Mouse (Mus musculus): ENCODE measurements around the gene Chad.
A peak's percentile ranks its signal among the peaks of the same experiment; 100 is the strongest.

Gene Chad

DNA sequence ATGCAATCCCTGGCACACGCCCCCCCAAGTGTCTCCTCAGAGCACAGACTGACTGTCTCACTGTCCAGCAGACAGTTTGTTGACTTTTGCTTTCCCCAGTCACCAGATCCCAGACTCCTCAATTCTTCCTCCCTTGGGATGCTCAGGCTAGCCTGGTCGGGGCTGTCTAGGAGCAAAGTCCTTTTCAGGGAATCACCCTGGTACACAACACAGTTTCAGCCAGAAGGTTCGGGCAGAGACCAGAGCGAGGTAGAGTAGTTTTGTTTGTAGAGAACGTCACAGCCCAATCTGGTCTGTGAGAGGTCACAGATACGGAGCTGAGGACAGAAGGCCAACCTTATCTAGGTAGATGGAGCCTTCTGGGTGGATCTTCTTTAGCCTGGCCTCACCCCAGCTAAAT is 1.7 kb downstream of the Chad start:
- no peak for DNase-seq (ENCODE audit: low spot score in 2 of 2)

DNA sequence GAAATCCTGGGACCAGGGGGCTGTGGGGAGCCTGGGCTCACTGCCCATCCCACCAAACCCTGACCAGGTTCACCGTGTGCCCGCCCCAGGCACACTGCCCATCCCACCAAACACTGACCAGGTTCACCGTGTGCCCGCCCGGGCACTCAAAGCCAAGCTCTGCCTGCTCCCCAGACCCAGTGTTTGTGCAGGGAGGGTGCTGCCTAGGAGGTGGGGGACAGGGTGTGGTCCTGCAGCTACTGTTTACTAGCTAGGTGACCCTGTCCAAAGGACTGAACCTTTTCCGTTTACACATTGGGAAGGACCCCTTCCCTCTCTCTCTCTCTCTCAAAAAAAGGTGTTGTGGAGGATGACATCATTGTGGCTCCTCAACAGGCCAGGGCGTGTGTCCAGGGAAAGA is 2.5 kb downstream of the Chad start:
- no peak for DNase-seq (ENCODE audit: low spot score in 2 of 2)

DNA sequence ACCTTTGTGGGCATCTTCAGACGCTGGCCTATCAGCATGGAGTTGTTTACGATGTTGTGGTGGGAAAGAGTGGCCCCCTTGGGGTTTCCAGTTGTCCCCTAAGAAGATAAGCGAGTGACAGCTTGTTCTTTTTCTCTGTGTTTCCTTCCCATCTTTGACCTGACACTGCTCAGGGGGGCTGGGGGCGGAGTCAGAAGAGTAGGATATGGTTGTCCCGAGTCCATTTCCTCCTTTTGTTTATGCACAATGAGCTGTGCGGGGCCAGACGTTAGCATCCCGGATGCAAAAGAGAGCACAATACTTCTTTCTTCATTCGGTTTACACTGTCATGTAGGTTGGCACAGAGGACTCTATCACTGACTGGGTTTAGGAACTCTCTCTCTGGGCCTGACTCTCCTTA is 5.8 kb downstream of the Chad start:
- DNase-seq (ENCODE audit: low spot score in 2 of 2) = no peak

DNA sequence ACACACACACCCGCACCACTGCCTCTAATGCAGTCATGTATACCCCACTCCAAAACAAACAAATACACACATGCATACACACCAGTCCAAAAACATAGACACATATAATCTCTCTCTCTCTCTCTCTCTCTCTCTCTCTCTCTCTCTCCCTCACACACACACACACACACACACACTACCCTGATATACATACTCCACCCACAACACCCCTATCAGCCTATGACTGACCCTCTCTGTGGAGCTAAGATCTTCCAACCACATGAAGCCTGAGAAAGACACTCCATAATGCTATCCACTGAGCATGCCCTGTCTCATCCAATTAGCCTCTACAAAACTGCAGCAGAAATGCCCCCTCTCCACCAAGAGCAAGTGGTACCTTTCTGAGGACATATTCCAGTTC is 7.0 kb downstream of the Chad start:
- DNase-seq (ENCODE audit: low spot score in 2 of 2) = no peak

DNA sequence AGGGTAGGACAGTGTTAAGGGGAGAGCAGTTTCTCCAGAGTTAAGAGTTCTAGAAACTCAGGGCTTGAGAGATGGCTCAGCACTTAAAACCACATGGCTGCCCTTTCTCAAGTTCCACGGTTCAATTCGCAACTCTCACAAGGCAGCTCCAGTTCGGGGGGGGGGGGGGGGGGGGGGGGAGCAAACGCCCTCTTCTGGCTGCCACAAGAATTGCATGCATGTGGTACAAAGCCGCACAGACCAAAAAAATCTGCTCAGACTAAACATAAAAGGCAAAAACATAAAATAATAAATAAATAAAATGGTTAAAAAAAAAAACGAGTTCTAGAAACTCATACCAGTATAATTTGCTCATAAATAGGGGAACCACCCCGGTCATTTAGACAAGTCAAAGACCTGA is 9.7 kb downstream of the Chad start:
- DNase-seq (ENCODE audit: low spot score in 2 of 2) = no peak

DNA sequence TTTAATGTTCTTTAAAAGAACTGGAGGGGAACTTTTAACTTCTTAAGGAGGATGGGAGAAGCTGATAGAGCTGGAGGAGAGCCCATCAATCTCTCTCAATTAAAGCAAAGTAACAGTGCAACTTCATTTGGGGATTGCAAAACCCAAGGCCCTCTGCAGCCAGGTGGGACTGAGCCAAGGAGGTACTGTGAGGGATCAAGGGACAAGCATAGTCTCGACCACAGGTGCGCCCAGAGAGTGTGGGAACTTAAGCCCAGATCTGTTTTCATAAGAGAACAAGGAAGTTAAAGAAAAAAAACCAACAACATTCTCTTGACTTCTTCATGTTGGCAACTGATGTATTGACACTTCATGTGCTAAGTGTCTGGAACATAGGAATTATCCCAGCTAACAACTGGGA is 10.2 kb downstream of the Chad start:
- DNase-seq (ENCODE audit: low spot score in 2 of 2) = no peak

DNA sequence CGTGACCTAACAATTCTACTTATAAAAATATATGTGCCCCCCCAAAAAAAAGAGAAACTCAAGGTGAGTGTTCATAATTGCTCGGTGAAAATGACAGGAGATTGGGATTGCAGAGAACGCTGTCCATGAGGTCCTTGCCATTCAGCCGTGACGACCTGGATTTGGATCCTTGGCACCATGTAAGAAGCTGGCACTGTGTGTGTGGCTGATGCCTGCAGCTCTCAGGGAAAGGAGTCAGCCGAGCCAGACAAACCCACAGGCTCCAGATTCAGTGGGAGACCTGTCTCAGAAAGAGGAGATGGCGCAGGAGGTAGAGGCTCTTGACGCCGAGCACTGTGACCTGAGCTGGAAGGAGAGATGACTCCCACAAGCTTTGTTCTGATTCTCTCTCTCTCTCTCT is 11.5 kb downstream of the Chad start:
- no peak for DNase-seq (ENCODE audit: low spot score in 2 of 2)

DNA sequence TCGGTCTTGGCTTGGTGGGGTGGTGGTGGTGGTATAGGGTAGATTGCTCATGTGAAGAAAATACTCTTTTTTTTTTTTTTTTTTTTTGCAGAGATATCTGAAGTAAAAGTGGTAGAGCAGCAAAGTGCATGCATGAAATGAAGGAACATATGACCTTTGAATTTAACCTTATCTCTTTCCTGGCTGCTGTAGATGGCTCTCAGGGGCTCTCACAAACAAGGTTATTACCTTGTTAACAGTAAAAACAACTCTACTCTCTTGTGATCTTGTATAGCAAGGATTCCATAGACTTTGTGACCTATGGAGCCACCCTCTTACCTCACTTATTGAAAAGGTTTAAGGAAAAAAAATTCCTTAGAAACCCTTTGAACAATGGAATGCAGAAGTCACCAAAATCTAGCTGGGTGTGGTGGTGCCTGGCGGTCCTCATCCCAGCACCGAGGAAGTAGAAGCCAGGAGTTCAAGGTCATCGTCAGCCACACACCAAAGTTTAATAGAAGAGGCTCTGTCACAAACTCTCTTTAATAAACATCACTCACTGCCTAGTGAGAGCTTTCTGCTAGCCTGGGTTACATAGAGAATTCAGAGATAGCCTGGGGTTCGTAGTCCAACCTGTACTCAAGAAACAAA is 15.4 kb downstream of the Chad start:
- DNase-seq (ENCODE audit: low spot score in 2 of 2) = no peak

DNA sequence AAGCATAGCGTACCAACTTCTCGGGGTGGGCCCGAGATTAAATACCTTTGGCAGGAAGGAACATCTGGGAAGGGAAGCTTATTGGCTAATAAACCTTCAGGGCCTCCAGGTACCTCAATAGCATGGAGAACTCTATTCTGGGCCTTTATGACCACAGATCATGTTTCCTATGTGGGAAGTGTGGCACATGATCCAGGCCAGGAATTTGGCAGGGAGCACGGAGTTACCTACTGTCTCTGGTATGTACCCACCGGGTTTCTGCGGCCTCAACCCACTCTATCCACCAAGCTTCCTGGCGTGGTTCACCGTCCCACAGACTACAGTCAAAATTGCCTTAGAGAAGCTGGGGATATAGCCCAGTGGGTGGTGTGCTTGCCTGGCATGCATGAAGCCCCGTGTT is 20.2 kb downstream of the Chad start:
- no peak for DNase-seq (ENCODE audit: low spot score in 2 of 2)

DNA sequence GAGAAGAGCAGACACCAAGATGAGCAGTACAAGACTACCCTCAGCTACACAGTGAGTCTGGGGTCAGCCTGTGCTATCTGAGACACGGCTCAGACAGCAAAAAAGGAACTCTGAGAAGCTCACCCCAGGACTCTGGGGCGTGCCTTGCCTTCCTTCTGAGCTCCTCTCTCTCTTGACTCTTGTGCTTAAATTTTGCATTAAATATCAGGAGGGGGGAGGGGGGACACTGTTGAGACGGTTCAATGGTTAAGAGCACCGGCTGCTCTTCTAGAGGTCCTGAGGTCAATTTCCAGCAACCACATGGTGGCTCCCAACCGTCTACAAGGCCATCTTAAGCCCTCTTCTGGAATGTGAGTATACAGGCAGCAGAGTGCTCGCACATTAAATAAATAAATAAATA is 22.7 kb downstream of the Chad start:
- DNase-seq (ENCODE audit: low spot score in 2 of 2) = no peak

DNA sequence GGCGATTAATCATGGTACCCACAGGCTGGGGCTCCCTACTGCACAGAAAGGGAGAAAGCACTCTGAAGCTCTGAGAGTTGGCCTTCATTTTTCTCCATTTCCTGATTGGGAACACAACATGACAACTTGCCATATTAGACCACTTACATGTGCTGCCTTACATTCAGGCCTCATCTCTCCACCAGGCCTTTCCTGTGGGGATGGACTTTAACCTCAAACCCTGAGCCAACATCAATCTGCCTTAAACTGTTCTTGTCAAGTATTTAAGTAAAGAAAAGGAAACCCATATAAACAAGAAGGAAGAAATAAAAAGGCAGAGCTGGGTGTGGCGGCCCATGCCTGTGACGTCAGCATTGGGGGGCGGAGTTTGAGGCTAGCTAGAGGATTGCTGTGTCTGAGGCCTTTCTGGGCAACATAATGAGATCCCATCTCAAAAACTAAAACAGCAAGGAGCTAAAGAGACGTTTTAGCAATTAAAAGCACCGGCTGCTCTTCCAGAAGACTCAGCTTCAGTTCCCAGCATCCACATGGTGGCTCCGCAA is 31.5 kb downstream of the Chad start:
- DNase-seq (ENCODE audit: low spot score in 2 of 2) = no peak

DNA sequence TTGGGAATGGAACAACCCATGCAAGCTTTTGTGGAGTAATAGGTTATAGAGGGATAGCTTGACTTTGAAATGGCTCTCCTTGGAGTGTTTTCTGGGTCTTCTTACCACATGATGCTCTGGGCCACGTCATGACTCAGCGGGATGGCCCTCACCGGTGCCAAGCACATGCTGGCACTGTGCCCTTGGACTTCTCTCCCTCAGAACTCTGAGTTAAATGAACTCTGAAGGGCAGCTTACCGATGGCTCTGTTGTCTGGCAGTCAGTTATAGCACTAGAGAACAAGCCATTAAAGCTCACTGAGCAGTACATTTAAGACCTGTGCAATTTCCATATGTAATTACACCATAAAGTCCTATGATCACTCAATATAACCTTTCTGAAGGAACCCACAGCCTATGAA is 32.5 kb downstream of the Chad start:
- no peak for DNase-seq (ENCODE audit: low spot score in 2 of 2)

DNA sequence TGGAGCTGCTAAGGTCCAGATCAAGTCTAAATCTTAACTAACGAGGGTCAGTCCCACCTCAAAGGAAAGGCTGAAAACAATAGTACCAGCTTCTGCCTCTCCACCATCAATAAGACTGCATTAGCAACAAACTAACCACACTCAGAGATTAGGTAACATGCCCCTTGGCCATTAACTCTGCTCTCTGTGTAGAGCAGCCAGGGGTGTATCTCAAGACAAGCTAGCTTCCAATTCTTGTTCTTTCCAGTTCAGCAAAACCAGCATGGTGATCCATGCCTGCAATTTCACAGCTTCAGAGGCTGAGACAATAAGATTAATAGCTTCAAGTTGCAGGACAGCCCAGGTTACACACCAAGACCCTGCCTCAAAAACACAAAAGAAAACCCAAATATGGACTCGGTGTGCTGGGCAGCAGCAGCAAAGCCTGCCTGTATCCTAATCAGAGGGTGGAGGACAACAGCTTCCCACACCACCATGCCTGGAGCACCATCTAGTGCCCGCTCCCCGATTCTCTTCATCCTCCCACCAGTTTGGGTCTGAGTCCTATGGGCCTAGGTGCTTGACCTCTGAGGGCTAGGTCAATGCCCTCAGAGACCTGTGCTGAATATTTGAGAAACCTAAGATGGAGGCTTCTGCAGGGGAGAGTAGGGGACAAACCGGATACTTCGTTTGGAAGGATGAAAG is 33.7 kb downstream of the Chad start:
- no peak for DNase-seq (ENCODE audit: low spot score in 2 of 2)

DNA sequence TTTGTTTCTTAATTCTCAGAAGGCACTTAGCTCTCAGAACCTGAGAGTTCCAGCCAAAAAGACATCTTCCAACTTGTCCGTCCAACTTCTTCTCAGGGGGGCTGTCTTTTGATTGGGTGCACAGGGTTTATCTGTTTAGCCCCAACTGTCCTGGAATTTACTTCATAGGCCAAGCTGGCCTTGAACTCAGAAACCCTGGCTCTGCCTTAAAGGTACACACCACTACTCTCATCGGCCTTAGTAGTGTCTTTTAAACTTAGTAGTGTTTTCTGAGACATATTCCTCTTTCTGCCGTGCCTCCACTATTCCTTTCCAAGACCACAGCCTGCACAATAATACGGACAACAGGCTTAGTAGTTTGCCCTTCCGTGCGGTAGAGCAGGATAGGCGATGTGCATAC is 35.6 kb downstream of the Chad start:
- DNase-seq (ENCODE audit: low spot score in 2 of 2) = no peak

DNA sequence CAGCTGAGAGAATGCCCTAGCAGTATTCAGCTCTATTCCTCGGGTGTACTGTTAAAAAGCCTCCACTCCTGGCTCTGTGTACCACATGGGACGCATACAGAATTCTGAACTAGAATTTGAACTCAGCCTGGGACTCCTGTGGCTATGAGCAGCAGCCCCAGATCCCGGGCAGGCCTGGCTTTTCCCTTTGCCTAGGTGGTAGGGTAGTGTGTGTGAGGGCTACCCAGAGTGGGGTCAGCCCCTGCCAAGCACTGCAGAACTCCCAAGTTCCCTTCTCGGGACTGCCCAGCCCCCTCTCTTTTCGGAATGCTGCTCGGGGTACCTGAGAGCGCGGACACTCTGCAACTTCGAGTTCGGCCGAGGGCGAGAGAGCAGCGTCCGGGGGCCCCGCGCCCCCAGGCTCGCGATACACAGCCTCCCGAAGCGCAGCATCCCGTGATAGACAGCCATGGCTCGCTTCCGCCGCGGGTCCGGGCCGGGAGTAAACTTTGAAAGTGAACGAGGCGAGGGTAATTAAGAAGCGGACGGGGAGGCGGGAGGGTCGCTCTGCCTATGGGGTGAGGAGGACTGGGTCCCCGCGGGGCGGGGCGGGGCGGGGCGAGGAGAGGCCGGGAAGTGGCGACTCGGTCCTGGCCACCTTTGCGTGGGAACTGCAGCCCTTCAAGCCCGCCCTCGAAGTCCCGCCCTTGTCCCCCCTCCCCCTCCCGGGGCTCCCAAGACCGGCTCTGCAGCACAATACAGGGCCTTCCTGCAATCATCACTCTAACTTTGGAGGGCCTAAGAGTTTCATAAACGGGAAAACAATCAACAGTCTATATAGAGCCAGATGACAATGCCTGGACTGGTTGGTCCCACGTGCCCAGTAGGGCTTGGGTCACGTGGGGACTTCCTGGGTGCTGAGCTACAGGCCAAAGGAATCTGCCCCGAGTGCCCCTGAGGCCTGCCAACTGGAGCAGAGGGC is 36.8 kb downstream of the Chad start, which contains the start of gene Acsf2:
Gene Acsf2, minus strand, starts transcription at position 551 of the 961 bp plus-strand sequence.
- peak; percentile 17 to 22 for DNase-seq (ENCODE audit: low spot score in 2 of 2)

DNA sequence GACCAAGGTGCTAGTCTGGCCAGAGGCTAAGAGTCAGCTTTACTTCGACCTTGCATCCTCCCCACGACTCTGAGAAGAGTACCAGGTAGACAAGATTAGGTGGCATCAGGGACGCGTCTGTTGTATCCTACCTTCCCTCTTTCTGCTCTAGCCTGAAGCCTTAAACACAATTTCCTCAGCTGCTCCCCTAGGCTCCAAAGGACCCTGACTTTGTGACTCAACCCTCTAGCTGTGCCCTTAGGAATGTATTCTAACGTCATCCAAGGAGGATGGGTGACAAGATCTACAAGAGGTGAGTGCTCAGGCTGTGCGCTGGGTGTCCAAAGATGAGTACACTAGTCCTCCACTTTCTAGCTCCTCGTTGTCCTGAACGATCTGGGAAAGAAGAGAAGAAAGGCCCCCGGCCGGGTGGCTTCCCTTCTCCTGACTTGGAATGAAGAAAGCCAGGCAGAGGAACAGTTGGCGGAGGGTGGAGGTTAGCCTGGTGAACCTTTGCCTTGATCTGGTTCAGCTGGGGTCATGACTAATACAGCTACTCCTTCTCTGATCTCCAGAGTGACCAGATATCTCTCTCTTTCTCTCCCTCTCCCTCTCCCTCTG is 37.6 kb downstream of the Chad start:
- no peak for DNase-seq (ENCODE audit: low spot score in 2 of 2)

DNA sequence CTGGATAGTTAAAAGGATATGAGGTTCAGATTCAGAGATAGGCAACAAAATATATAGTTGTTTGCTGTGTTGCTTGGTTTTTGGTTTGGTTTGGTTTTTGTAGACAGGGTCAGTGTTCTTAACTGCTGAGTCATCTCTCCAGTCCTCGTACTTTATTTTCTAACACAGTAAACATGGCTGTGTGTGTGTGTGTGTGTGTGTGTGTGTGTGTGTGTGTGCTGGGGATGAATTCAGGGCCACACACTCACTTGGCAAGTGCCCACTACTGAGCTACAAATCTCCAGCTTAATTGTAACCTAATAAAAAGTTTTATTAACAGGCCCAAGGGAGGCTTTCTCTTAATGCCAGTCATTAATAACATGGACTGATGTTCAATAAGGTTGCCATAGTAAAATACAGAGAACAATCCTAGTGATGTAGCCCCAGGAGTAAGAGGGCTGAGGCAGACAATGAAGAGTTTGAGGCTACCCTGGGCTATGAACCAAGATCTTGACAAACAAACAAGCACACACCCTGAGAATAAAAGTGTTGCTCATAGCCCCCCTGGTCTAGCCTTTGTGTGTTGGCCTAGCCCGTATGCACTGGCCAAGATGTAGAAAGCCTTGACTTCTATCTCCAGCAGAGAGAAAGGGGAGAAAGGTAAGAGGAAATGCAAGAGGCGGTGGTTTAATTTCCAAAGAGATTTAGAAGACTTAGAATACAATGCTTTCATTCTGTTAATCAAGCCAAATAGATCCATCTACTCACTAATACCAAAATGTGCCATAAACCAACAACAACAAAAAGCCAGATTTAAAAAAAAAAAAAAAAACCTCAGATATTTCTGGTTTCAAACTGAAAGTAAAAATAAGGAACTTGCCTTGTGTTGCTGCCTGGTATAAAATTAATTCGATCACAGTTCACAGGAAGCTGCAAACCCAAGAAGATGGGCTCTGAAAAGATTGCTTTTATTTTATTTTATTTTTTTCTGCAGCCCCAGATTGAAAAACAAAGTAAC is 46.2 kb downstream of the Chad start:
- DNase-seq (ENCODE audit: low spot score in 2 of 2) = no peak

DNA sequence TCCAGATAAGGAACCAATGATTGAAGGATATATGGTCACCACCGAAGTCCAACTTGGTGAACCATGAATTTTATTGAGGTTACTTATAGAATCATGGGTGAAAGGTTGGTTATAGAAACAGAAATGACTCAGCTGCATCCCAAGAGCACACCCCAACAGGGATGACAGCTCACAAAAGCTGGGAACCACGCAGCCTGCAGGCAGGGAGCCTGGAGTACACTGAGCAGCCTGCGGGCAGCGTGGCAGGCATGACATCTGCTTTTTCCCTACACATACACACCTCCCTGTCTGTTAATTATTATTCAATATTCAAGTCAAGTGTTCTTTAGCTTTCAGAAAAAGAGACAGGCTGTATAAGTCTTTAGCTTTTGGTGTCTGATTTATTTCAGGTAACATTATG is 49.8 kb downstream of the Chad start:
- DNase-seq (ENCODE audit: low spot score in 2 of 2) = no peak

DNA sequence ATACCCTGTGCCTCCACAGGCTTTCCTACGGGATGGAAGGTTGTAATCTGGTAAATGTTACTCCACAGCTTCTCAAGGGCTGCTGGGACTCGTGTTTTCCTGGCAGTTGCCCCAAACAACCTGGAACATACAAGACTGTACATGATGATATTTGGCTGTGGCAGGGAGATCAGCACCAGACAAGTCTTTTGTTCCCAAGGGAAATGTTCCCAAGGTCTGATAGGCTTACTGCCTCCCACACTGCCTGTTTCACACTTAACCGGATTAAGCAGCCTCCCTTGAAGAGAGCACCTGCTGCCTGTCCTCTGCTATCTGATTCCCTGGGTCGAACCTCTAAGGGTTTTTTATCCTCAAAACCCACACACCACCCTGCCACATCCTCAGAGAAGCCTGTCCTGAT is 50.6 kb downstream of the Chad start:
- DNase-seq (ENCODE audit: low spot score in 2 of 2) = no peak

DNA sequence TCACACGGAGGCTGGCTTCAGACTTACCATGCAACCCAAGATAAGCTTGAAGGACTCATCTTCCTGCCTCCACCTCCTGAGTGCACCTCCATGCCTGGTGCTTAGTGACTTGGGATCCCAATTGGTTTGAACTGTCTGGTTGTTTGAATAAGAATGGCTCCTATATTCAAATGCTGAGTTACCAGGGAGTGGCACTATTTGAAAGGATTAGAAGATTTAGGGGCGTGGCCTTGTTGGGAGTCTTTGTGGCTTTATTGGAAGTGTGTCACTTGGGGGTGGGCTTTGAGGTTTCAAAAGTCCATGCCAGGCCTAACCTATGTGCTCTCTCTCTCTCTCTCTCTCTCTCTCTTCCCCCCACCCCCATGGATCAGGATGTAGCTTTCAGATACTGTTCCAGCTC is 52.8 kb downstream of the Chad start:
- no peak for DNase-seq (ENCODE audit: low spot score in 2 of 2)

Data from frontal cortex, postnatal 14 days (tissue).